In the genomic region with DNA sequence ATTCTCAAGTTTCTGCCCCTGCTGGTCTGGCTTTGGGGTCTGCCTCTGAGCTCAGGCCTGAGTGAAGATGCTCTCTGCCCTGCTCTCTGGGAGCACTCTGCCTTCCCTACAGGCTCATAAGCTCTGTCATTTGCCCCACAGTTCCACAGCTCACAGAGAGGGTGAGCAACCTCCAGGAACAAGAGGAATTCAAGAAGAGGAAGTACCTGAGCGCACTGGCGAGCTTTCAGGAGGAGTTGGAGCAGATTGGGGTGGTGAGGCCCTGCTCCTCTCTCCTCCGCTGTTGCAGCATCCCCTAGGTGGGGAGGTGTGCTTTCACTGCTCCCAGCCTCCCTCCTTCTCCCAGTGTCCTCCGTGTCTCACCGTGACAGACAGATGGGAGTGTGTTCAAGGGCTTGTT, we compare ENCODE assay signal across 31 mouse cellular contexts. TPM values are rescaled to one million over a fixed set of nuclear protein-coding genes. Genes with fewer than 3 reads are reported as not detected.
DNase-seq lines count a peak whose midpoint lies in the region; ATAC-seq and TF ChIP-seq lines count a peak whose summit lies in the region.
"Had no signal": no experiment of that assay in that cellular context is flagged by ENCODE, and none has a peak within 500 bp of the region (broad histone marks: within the 10 kb centered on the region; RNA-seq: fewer than 3 reads in every experiment).

No protein-coding gene starts in this region.

- H3K9me3 ChIP-seq in MEL (replicated peaks; ENCODE audit: insufficient read depth, low read length): no peaks in the 10 kb centered on the region
- no peaks in the 10 kb centered on the region for H3K9me3 ChIP-seq in lung, postnatal 0 days (ENCODE audit: low read length)
- no peaks in the 10 kb centered on the region for H3K9me3 ChIP-seq in kidney, embryonic 16.5 days (ENCODE audit: low read length)
- H3K9me3 ChIP-seq: embryonic facial prominence, embryonic 10.5 days; embryonic facial prominence, embryonic 13.5 days; forebrain, embryonic 12.5 days; forebrain, embryonic 15.5 days; heart, embryonic 12.5 days; heart, embryonic 15.5 days had no signal

- peaks cover 0 to 10% of the 10 kb centered on the region in 2 experiments; a peak in 3 of 4 replicates for H3K27me3 ChIP-seq in MEL (ENCODE audit: control insufficient read depth in 1 of 2, insufficient read depth in 2 of 2, low read length in 2 of 2)
- no peaks in the 10 kb centered on the region for H3K27me3 ChIP-seq in lung, postnatal 0 days (replicated peaks; ENCODE audit: insufficient read depth, low read length)
- no peaks in the 10 kb centered on the region; the same call in 1 of the 2 replicates for H3K27me3 ChIP-seq in kidney, embryonic 16.5 days (ENCODE audit: insufficient read depth, low read length)
- H3K27me3 ChIP-seq: forebrain, embryonic 15.5 days had no signal

- 33% methylated on average over 5 of the region's 5 CpGs for WGBS in lung, postnatal 0 days
- 44% methylated on average over 5 of the region's 5 CpGs for WGBS in kidney, embryonic 16.5 days

- no peaks in the 10 kb centered on the region for H3K4me1 ChIP-seq in MEL (ENCODE audit: control insufficient read depth in 1 of 2, insufficient read depth in 2 of 2, low read length in 2 of 2)
- no peaks in the 10 kb centered on the region for H3K4me1 ChIP-seq in lung, postnatal 0 days (ENCODE audit: insufficient read depth, low read depth, low read length)
- peaks cover 3% of the 10 kb centered on the region; the same call in 1 of the 2 replicates for H3K4me1 ChIP-seq in kidney, embryonic 16.5 days (ENCODE audit: insufficient read depth, low read length)
- H3K4me1 ChIP-seq: heart, embryonic 15.5 days had no signal

- no peak for TF ChIP-seq CTCF in MEL (IDR thresholded peaks at IDR 0.05 in 2 of 3, conservative IDR thresholded peaks at IDR 0.05 in 1 of 3; ENCODE audit: control insufficient read depth in 1 of 3, insufficient read depth in 1 of 3, low read depth in 2 of 3, low read length in 3 of 3, poor library complexity in 1 of 3, severe bottlenecking in 1 of 3)
- TF ChIP-seq CTCF in lung, postnatal 0 days (IDR thresholded peaks at IDR 0.05): no peak

- no peaks in the 10 kb centered on the region for H3K36me3 ChIP-seq in MEL (ENCODE audit: control insufficient read depth in 1 of 2, insufficient read depth in 2 of 2, low read length in 2 of 2)
- H3K36me3 ChIP-seq in lung, postnatal 0 days (ENCODE audit: insufficient read depth, low read length): no peaks in the 10 kb centered on the region
- H3K36me3 ChIP-seq in kidney, embryonic 16.5 days (ENCODE audit: insufficient read depth, low read length): no peaks in the 10 kb centered on the region
- H3K36me3 ChIP-seq: embryonic facial prominence, embryonic 10.5 days; embryonic facial prominence, embryonic 13.5 days; forebrain, embryonic 12.5 days; forebrain, embryonic 15.5 days; heart, embryonic 12.5 days; heart, embryonic 15.5 days had no signal

- H3K4me2 ChIP-seq in lung, postnatal 0 days (replicated peaks; ENCODE audit: low read depth, low read length): no peak overlapping the region
- no peak overlapping the region for H3K4me2 ChIP-seq in kidney, embryonic 16.5 days (replicated peaks; ENCODE audit: low read depth, low read length)
- H3K4me2 ChIP-seq: embryonic facial prominence, embryonic 13.5 days; forebrain, embryonic 12.5 days; forebrain, embryonic 15.5 days; heart, embryonic 12.5 days; heart, embryonic 15.5 days; hindbrain, embryonic 14.5 days had no signal

- DNase-seq in MEL (ENCODE audit: low read depth, low spot score): peak; percentile 25
- no peak for DNase-seq in lung, postnatal 0 days (ENCODE audit: low spot score)
- DNase-seq in heart, adult 9 months (ENCODE audit: low spot score in 2 of 2): no peak
- DNase-seq: adrenal gland, postnatal 10 days; adrenal gland, postnatal 36 days; cerebellum, adult 18-20 months; cerebellum, adult 9-10 months; cerebellum, postnatal 14 days; gastrocnemius, postnatal 10 days; gastrocnemius, postnatal 36 days; heart, adult 11 months; heart, postnatal 10 days; heart, postnatal 36 days had no signal

- TF ChIP-seq POLR2A in MEL (IDR thresholded peaks at IDR 0.05; ENCODE audit: control insufficient read depth in 1 of 2, insufficient read depth in 1 of 2, low read depth in 1 of 2, low read length in 2 of 2, poor library complexity in 1 of 2): no peak

- no peak for TF ChIP-seq RAD21 in MEL (IDR thresholded peaks at IDR 0.05; ENCODE audit: low read depth, low read length)

- no peaks in the 10 kb centered on the region for H3K79me2 ChIP-seq in MEL (ENCODE audit: control insufficient read depth, insufficient read depth, low read length, poor library complexity)

- ATAC-seq in hematopoietic stem cell, adult 5-6 weeks (replicated peaks in 1 of 2; ENCODE audit: insufficient read depth in 1 of 2, low FRiP score in 2 of 2, low TSS enrichment in 1 of 2, low read depth in 1 of 2, poor library complexity in 2 of 2, severe bottlenecking in 2 of 2): peak; percentile 60 to 65; a peak in 3 of 4 replicates
- ATAC-seq in megakaryocyte progenitor cell, adult 5-6 weeks (replicated peaks; ENCODE audit: poor library complexity): peak; percentile 54
- no peak for ATAC-seq in lung, postnatal 0 days
- no peak for ATAC-seq in kidney, embryonic 16.5 days (ENCODE audit: low FRiP score, low TSS enrichment)
- ATAC-seq: activated CD4-positive, CD25-positive, alpha-beta regulatory T cell, adult 4 months; CD4-positive, CD25-positive, alpha-beta regulatory T cell, adult 4 months; forebrain, embryonic 15.5 days; hindbrain, postnatal 0 days; inflammation-experienced regulatory T-cells, adult 6 months; intestine, embryonic 16.5 days had no signal

- no peak overlapping the region for H3K9ac ChIP-seq in MEL (ENCODE audit: control insufficient read depth, low read depth, low read length, poor library complexity, severe bottlenecking)
- no peak overlapping the region for H3K9ac ChIP-seq in lung, postnatal 0 days (replicated peaks; ENCODE audit: low read depth)
- no peak overlapping the region for H3K9ac ChIP-seq in kidney, embryonic 16.5 days (replicated peaks; ENCODE audit: low read length)
- H3K9ac ChIP-seq: embryonic facial prominence, embryonic 13.5 days; forebrain, embryonic 12.5 days; forebrain, embryonic 15.5 days; heart, embryonic 12.5 days; heart, embryonic 15.5 days; hindbrain, embryonic 14.5 days had no signal

- H3K4me3 ChIP-seq in MEL (ENCODE audit: control insufficient read depth in 1 of 2, insufficient read depth in 1 of 2, low read depth in 2 of 2, low read length in 2 of 2): no peak overlapping the region
- no peak overlapping the region for H3K4me3 ChIP-seq in lung, postnatal 0 days (ENCODE audit: low read depth, low read length)
- H3K4me3 ChIP-seq in kidney, embryonic 16.5 days (ENCODE audit: low read length): no peak overlapping the region
- H3K4me3 ChIP-seq: embryonic facial prominence, embryonic 10.5 days; embryonic facial prominence, embryonic 13.5 days; erythroblast, embryonic 14.5 days; forebrain, embryonic 12.5 days; forebrain, embryonic 15.5 days; heart, embryonic 12.5 days; heart, embryonic 15.5 days had no signal

- TF ChIP-seq EP300 in MEL (IDR thresholded peaks at IDR 0.05; ENCODE audit: low read depth in 1 of 2, low read length in 2 of 2): no peak
- no peak for TF ChIP-seq EP300 in lung, postnatal 0 days (IDR thresholded peaks at IDR 0.05)

- no peak overlapping the region for H3K27ac ChIP-seq in MEL (ENCODE audit: control insufficient read depth, low read depth, low read length)
- H3K27ac ChIP-seq in lung, postnatal 0 days (ENCODE audit: low read length): no peak overlapping the region
- no peak overlapping the region for H3K27ac ChIP-seq in kidney, embryonic 16.5 days (ENCODE audit: low read length)
- H3K27ac ChIP-seq: embryonic facial prominence, embryonic 10.5 days; embryonic facial prominence, embryonic 13.5 days; forebrain, embryonic 12.5 days; forebrain, embryonic 15.5 days; heart, embryonic 15.5 days; hindbrain, embryonic 14.5 days; hindbrain, postnatal 0 days had no signal

TF ChIP-seq in MEL, 35 proteins besides CTCF, POLR2A, EP300 and RAD21:
- TF ChIP-seq E2F4 (IDR thresholded peaks at IDR 0.05; ENCODE audit: borderline replicate concordance, low read depth, low read length) (no peak), POLR2AphosphoS2 (IDR thresholded peaks at IDR 0.05; ENCODE audit: low read length) (no peak), ZMIZ1 (IDR thresholded peaks at IDR 0.05; ENCODE audit: low read depth, low read length) (no peak), ELF1 (IDR thresholded peaks at IDR 0.05; ENCODE audit: low read depth, low read length) (no peak), SIN3A (IDR thresholded peaks at IDR 0.05; ENCODE audit: low read length) (no peak), BHLHE40 (IDR thresholded peaks at IDR 0.05; ENCODE audit: borderline replicate concordance, low read depth, low read length) (no peak), GABPA (IDR thresholded peaks at IDR 0.05; ENCODE audit: low read depth, low read length) (no peak), ZKSCAN1 (IDR thresholded peaks at IDR 0.05; ENCODE audit: low read depth, low read length) (no peak), CHD2 (IDR thresholded peaks at IDR 0.05; ENCODE audit: low read length) (no peak)

RNA-seq across cellular contexts. Expression of gene Ccdc180, which starts 8.3 kb away (rescaled TPM):
- total RNA-seq in MEL (2012; rRNA removed): 0.07 and 0.08 TPM in 2 replicates
- under 1 TPM in 1 of 2 experiments, not detected in 1; 0.31 TPM for polyA plus RNA-seq in MEL (2012; ENCODE audit: insufficient read depth in 1 of 2, insufficient read length in 2 of 2, low read depth in 1 of 2, low replicate concordance in 2 of 2, missing spikeins in 1 of 2)
- total RNA-seq in hematopoietic stem cell, adult 5-6 weeks (2017): 0.25 TPM in 1 of 2 replicates, not detected in the other
- total RNA-seq in megakaryocyte progenitor cell, adult 5-6 weeks (2015): 0.22 and 1.1 TPM in 2 replicates
- 0.24 and 0.71 TPM in 2 replicates for total RNA-seq in megakaryocyte progenitor cell, adult 5-6 weeks (2017)
- polyA plus RNA-seq in lung, postnatal 0 days (2015; fragmentation: Nextera tagmentation; extraction: Ambion mirVana): 1.4 and 2.9 TPM in 2 replicates
- polyA plus RNA-seq in kidney, embryonic 16.5 days (2015; fragmentation: Nextera tagmentation; extraction: Ambion mirVana): 0.79 and 0.86 TPM in 2 replicates
- total RNA-seq: gastrocnemius, postnatal 10 days; gastrocnemius, postnatal 36 days; heart, postnatal 10 days; heart, postnatal 36 days had no signal
- polyA plus RNA-seq: embryonic facial prominence, embryonic 13.5 days; erythroblast, embryonic 14.5 days had no signal

RNA-seq across cellular contexts. Expression of gene Stra6l, which starts 49.9 kb away (rescaled TPM):
- not detected in 2 replicates for total RNA-seq in MEL (2012; rRNA removed)
- not detected for polyA plus RNA-seq in MEL (2012; ENCODE audit: insufficient read depth in 1 of 2, insufficient read length in 2 of 2, low read depth in 1 of 2, low replicate concordance in 2 of 2, missing spikeins in 1 of 2)
- total RNA-seq in hematopoietic stem cell, adult 5-6 weeks (2017): not detected in 2 replicates
- 0.24 TPM in 1 of 2 replicates, not detected in the other for total RNA-seq in megakaryocyte progenitor cell, adult 5-6 weeks (2015)
- 0.07 TPM in 1 of 2 replicates, not detected in the other for total RNA-seq in megakaryocyte progenitor cell, adult 5-6 weeks (2017)
- polyA plus RNA-seq in lung, postnatal 0 days (2015; fragmentation: Nextera tagmentation; extraction: Ambion mirVana): 0.05 TPM in 1 of 2 replicates, not detected in the other
- polyA plus RNA-seq in kidney, embryonic 16.5 days (2015; fragmentation: Nextera tagmentation; extraction: Ambion mirVana): 0.92 and 1.2 TPM in 2 replicates
- total RNA-seq: gastrocnemius, postnatal 36 days; heart, adult 8-10 months; heart, postnatal 10 days; heart, postnatal 36 days had no signal
- polyA plus RNA-seq: C2C12; embryonic facial prominence, embryonic 13.5 days; erythroblast, embryonic 14.5 days had no signal

Comparison
In these comparisons a context has a peak if more than half of its experiments do, and no peak if none do; other contexts are left out.
1. ATAC-seq: peak in hematopoietic stem cell, adult 5-6 weeks (2 of 2) and megakaryocyte progenitor cell, adult 5-6 weeks (single experiment); none in lung, postnatal 0 days (single experiment) and kidney, embryonic 16.5 days (single experiment).